Mouse (Mus musculus) effector memory CD4-positive, alpha-beta T cell, adult 5 months (primary cell): ENCODE results near the gene Cnih4. TPM values are rescaled to one million over a fixed set of nuclear protein-coding genes. Genes with fewer than 3 reads are reported as not detected.

Source experiments
- polyA plus RNA-seq: library from polyadenylated mRNA; unstranded; fragments of 100-300 nt; shearing (Covaris generic); gene quantifications from one replicate; pipeline ENCODE4 v1.2.1, GENCODE M21; 2017

Cnih4 gene
- 40.3 TPM for polyA plus RNA-seq

GRCm38 (mm10) chr1:181143950-181144836, at the start of gene Cnih4, which contains the start of gene Nvl:
TSS of gene Cnih4 (plus strand) at chr1:181144693.
TSS of gene Nvl (minus strand) at chr1:181144204.

GRCm38 (mm10) chr1:181211920-181212633, 67.6 kb downstream of the Cnih4 start, which contains the start of gene Wdr26:
TSS of gene Wdr26 (minus strand) at chr1:181212001.

Other genes starting within 250 kb of the Cnih4 start
- gene Pycr2, start 240.4 kb upstream of the Cnih4 start, polyA plus RNA-seq: 51.5 TPM
- gene Lefty1, start 209.7 kb upstream of the Cnih4 start, polyA plus RNA-seq: 0.31 TPM
- 35.5 TPM for gene Tmem63a, start 202.3 kb upstream of the Cnih4 start, polyA plus RNA-seq
- 56.8 TPM for gene Ephx1, start 123.8 kb upstream of the Cnih4 start, polyA plus RNA-seq
- gene 9130409I23Rik, start 93.5 kb upstream of the Cnih4 start, polyA plus RNA-seq: not detected
- gene Nvl, start 489 bp upstream of the Cnih4 start, polyA plus RNA-seq: 26.2 TPM
- gene Wdr26, start 67.3 kb downstream of the Cnih4 start, polyA plus RNA-seq: 85.0 TPM
- gene Cnih3, start 207.9 kb downstream of the Cnih4 start, polyA plus RNA-seq: 0.19 TPM